Mouse (Mus musculus): ENCODE data around the gene Frmd4a. TPM values are rescaled to one million over a fixed set of nuclear protein-coding genes. Genes with fewer than 3 reads are reported as not detected.
"Not testable (repeated sequence)": the region's sequence is repeated elsewhere in the genome, so short reads cannot be mapped to it uniquely, and the experiment has no call there.

Frmd4a gene
- polyA plus RNA-seq, 1 experiment = 7.7 TPM

DNA sequence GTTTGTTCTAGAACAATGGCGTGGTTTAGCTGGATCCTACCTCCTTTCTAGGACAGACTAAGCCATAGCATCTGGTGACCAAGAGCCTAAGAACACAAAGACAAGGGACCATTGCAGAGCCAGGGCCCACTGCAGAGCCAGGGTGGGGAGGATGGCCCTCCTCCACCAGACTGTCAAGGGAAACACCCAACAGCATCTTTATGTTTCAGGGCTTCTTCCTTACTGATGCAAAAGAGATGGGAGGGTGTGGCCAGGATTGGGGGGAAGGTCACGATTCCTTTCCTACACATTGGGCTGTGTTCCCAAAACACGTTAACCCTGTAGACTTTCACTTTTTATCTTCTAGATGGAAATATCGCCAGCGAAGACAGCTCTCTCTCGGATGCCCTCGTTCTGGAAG lies 579.5 kb downstream of the Frmd4a start:
- no peaks in the 10 kb centered on the region for H3K27me3 ChIP-seq (replicated peaks)
- peaks cover 97% of the 10 kb centered on the region for H3K36me3 ChIP-seq (replicated peaks; ENCODE audit: low read length)
- no peak overlapping the region for H3K4me3 ChIP-seq (replicated peaks)
- no peaks in the 10 kb centered on the region for H3K9me3 ChIP-seq
- TF ChIP-seq FLI1 (IDR thresholded peaks at IDR 0.05; ENCODE audit: low read length) (no peak), GATA1 (IDR thresholded peaks at IDR 0.05; ENCODE audit: borderline replicate concordance, low read length) (no peak)
- H3K4me1 ChIP-seq = peaks cover 28% of the 10 kb centered on the region

DNA sequence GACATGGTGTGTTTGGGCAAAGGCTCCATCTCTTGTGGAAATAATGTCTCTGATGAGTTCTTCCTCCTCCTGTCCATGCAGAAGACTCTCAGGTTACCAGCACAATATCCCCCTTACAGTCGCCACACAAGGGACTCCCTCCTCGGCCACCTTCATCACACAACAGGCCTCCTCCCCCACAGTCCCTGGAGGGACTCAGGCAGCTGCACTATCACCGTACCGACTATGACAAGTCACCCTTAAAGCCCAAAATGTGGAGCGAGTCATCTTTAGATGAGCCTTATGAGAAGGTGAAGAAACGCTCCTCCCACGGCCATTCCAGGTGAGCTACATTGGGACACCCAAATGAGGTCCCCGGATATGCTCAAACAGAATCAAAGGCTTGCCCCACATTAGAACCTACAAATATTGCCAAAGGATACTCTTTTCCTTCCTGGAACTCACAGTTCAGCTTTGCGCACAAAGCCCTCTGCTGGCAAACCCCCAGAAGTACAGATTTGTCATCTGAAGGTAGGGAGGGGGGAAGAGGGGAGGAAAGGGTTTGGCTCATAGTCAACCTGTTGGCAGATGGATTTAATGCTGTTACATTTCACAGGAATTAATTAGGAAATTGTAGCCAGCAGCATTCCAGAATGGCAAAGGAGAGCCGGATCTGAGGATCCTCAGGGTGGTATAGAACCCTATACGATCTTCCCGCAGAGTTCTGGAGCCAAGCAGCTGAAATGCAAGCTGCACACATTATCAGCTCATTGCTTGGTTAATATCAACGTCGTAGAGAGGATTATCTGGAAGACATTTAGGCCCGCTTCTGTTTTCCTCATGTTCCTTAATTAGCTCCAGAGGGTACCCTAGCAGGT lies 583.7 kb downstream of the Frmd4a start:
- no peak for TF ChIP-seq GATA1 (IDR thresholded peaks at IDR 0.05; ENCODE audit: borderline replicate concordance, low read length)
- TF ChIP-seq FLI1 (IDR thresholded peaks at IDR 0.05; ENCODE audit: low read length) = no peak
- peaks cover 10% of the 10 kb centered on the region for H3K4me1 ChIP-seq
- H3K9me3 ChIP-seq = no peaks in the 10 kb centered on the region
- H3K27me3 ChIP-seq (replicated peaks) = no peaks in the 10 kb centered on the region
- H3K36me3 ChIP-seq (replicated peaks; ENCODE audit: low read length) = peaks cover 98% of the 10 kb centered on the region
- H3K4me3 ChIP-seq (replicated peaks) = no peak overlapping the region

DNA sequence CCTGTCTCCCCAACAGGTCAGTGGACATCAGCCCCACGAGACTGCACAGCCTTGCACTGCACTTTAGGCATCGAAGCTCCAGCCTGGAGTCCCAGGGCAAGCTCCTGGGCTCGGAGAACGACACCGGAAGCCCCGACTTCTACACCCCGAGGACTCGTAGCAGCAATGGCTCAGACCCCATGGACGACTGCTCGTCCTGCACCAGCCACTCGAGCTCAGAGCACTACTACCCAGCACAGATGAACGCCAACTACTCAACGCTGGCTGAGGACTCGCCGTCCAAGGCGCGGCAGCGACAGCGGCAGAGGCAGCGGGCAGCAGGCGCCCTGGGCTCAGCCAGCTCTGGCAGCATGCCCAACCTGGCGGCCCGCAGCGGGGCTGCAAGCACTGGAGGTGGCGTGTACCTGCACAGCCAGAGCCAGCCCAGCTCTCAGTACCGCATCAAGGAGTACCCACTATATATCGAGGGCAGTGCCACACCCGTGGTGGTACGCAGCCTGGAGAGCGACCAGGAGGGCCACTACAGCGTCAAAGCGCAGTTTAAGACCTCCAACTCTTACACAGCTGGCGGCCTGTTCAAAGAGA lies 585.9 kb downstream of the Frmd4a start:
- Histone ChIP-seq H3K4me1 (peaks cover 10% of the 10 kb centered on the region), H3K27me3 (replicated peaks) (no peaks in the 10 kb centered on the region), H3K4me3 (replicated peaks) (no peak overlapping the region), H3K36me3 (replicated peaks; ENCODE audit: low read length) (peaks cover 99% of the 10 kb centered on the region), H3K9me3 (no peaks in the 10 kb centered on the region)
- TF ChIP-seq FLI1 (IDR thresholded peaks at IDR 0.05; ENCODE audit: low read length) = no peak
- TF ChIP-seq GATA1 (IDR thresholded peaks at IDR 0.05; ENCODE audit: borderline replicate concordance, low read length) = no peak

DNA sequence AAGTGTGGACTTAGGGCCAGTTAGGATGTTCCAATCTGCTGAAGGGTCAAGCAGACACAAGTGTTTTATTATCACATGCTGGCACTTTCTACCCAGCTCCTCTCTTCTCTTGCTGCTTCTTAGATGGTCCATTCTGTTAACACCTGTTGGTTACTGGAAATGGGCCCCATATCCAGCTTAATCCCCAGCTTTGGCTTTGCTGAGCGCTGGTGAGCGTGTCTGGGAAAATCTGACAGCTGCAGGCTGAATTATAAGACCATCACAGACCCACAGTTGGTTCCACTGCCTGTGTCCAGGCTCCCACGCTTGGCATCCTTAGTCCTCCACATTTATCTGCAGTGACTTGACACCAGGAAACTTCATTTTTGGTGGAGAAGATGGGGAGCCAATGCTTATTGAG lies 589.0 kb downstream of the Frmd4a start:
- peaks cover 3% of the 10 kb centered on the region; the same call in 1 of the 2 replicates for H3K4me1 ChIP-seq
- no peak overlapping the region for H3K4me3 ChIP-seq (replicated peaks)
- H3K36me3 ChIP-seq (replicated peaks; ENCODE audit: low read length) = peaks cover 99% of the 10 kb centered on the region
- TF ChIP-seq GATA1 (IDR thresholded peaks at IDR 0.05; ENCODE audit: borderline replicate concordance, low read length) (no peak), FLI1 (IDR thresholded peaks at IDR 0.05; ENCODE audit: low read length) (no peak)
- H3K27me3 ChIP-seq (replicated peaks) = no peaks in the 10 kb centered on the region
- no peaks in the 10 kb centered on the region for H3K9me3 ChIP-seq

DNA sequence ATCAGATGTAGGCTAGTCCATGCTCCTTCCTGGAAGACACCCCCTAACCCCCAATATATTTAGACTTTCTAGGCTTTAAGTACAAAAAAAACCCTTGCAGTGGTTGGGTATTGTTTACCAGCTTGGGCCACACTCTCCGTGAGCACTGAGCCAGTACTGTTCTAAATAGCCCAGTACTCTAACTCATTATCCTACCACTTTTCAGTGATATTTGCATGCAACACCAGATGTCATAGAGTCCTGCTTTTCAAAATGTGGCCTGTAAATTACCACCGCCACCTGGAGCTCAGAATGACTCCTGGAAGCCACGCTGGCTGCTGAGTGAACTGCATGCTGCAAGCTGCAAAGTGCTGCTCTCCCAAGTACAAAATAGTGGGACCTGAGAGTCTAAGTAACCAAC lies 590.7 kb downstream of the Frmd4a start:
- Histone ChIP-seq H3K9me3 (no peaks in the 10 kb centered on the region), H3K4me1 (peaks cover 3% of the 10 kb centered on the region; the same call in 1 of the 2 replicates), H3K27me3 (replicated peaks) (no peaks in the 10 kb centered on the region), H3K4me3 (replicated peaks) (no peak overlapping the region), H3K36me3 (replicated peaks; ENCODE audit: low read length) (peaks cover 99% of the 10 kb centered on the region)
- TF ChIP-seq GATA1 (IDR thresholded peaks at IDR 0.05; ENCODE audit: borderline replicate concordance, low read length) = no peak

DNA sequence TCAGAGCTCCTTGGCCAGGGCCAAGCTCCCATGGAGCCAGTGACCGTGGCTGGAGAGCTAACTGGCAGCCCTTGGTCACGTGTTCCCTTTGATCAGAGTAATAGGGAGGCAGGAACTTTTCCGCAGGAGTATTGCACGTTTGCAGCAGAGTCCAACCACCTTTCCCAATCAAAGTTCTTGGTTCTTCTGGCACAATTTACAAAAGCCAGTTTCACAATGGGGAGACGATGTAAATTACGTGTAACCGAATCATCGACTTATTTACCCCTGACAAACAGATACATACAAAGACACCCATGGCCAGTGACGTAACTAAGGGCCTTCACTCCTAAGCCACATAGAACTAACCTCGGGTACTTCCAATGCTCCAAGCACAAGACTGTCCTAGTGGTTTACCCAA lies 591.9 kb downstream of the Frmd4a start:
- Histone ChIP-seq H3K9me3 (no peaks in the 10 kb centered on the region), H3K4me1 (peaks cover 5% of the 10 kb centered on the region), H3K4me3 (replicated peaks) (no peak overlapping the region), H3K36me3 (replicated peaks; ENCODE audit: low read length) (peaks cover 95% of the 10 kb centered on the region), H3K27me3 (replicated peaks) (no peaks in the 10 kb centered on the region)
- TF ChIP-seq GATA1 (IDR thresholded peaks at IDR 0.05; ENCODE audit: borderline replicate concordance, low read length) (no peak), FLI1 (IDR thresholded peaks at IDR 0.05; ENCODE audit: low read length) (no peak)

DNA sequence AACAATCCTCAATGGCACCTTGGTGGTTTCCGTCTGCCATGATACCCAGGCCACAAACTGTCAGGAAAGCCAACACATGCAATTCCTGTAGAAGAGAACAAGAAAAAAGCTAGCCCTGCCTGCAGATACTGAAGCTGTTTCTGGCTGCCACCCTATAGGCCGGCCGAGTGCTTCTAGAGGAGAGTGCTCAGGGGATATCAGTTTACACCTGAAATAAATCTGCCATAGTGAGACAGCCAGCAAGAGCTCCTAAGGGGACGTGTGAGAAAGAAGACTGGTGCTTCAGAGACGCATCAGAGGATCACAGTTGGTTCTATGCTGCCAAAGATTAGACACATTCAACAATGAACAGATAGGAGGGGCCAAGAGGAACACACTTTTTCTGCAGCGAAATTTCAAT lies 593.8 kb downstream of the Frmd4a start:
- peaks cover 8% of the 10 kb centered on the region for H3K4me1 ChIP-seq
- peaks cover 76% of the 10 kb centered on the region for H3K36me3 ChIP-seq (replicated peaks; ENCODE audit: low read length)
- TF ChIP-seq FLI1 (IDR thresholded peaks at IDR 0.05; ENCODE audit: low read length) = no peak
- no peak for TF ChIP-seq GATA1 (IDR thresholded peaks at IDR 0.05; ENCODE audit: borderline replicate concordance, low read length)
- H3K4me3 ChIP-seq (replicated peaks) = no peak overlapping the region
- no peaks in the 10 kb centered on the region for H3K9me3 ChIP-seq
- no peaks in the 10 kb centered on the region for H3K27me3 ChIP-seq (replicated peaks)

DNA sequence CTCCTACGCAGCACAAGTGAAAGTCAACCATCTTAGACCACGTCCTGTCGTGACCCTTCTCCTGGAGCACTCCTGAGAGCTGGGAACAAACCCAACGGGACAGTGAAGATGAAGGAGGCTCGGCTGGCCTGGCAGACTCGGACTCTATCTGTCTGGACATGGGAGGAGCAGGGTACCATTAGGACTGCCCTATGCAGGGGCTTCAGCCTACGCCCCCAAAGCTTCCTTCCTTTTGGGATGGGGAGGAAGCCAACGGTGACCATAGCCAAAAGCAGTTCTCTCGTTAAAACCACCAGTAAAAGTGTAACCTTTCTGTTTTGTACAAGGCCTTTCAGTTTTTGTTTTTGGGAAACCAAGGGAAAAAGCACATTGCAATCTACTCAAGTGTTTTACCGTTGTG lies 594.2 kb downstream of the Frmd4a start:
- Histone ChIP-seq H3K4me3 (replicated peaks) (no peak overlapping the region), H3K36me3 (replicated peaks; ENCODE audit: low read length) (peaks cover 72% of the 10 kb centered on the region), H3K27me3 (replicated peaks) (no peaks in the 10 kb centered on the region), H3K4me1 (peaks cover 8% of the 10 kb centered on the region), H3K9me3 (no peaks in the 10 kb centered on the region)
- TF ChIP-seq GATA1 (IDR thresholded peaks at IDR 0.05; ENCODE audit: borderline replicate concordance, low read length) = no peak
- TF ChIP-seq FLI1 (IDR thresholded peaks at IDR 0.05; ENCODE audit: low read length) = no peak

DNA sequence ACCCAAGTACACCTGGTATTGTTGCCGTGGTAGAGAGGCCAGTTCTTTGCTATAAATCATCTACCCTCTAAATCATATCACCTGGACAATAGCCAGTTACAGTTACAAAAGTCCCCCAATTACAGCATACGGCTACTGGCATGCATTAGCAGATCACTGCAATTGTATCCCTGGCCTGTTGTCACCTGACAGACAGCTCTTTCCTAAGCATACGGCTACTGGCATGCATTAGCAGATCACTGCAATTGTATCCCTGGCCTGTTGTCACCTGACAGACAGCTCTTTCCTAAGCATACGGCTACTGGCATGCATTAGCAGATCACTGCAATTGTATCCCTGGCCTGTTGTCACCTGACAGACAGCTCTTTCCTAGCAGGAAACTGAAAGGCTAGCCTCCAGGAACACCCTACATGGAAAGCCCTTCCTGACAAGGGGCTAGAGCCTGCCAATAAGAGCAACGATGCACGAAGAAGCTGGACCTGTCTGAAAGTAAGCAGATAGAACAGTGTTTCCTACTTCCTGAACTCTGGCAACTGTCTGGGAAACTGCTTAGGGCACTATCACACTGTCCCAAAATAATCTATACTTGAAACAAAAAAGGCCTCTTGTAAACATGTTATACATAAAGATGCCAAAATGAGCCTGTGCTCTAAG lies 596.9 kb downstream of the Frmd4a start:
- H3K36me3 ChIP-seq (replicated peaks; ENCODE audit: low read length) = peaks cover 45% of the 10 kb centered on the region
- not testable (repeated sequence) for H3K4me1 ChIP-seq; H3K4me3 ChIP-seq (replicated peaks); H3K27me3 ChIP-seq (replicated peaks); H3K9me3 ChIP-seq

DNA sequence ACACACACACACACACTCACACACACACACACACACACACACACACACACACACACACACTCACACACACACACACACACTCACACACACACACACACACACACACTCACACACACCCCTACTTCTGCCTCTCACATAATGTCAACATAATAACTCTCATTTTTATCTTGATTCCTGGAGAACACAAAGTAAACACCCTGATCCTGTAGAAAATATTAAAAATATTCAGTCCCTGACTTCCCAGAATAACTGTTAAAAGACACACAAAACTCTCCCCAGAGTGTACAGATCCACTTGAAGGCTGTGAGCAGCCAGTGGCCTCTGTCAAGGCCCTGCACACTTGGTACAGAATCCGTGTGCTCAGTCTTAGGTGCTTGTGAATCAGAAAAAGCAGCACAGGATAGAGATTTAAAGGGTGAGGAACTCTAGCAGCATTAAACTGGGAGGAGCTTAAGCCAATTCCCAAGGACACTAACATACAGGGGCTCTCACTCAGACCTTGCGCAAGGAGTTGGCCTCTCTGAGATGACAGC lies 597.6 kb downstream of the Frmd4a start:
- Histone ChIP-seq H3K36me3 (replicated peaks; ENCODE audit: low read length) (peaks cover 39% of the 10 kb centered on the region), H3K9me3 (no peaks in the 10 kb centered on the region), H3K4me3 (replicated peaks) (no peak overlapping the region), H3K4me1 (peaks cover 8% of the 10 kb centered on the region), H3K27me3 (replicated peaks) (no peaks in the 10 kb centered on the region)
- TF ChIP-seq FLI1 (IDR thresholded peaks at IDR 0.05; ENCODE audit: low read length) (no peak), GATA1 (IDR thresholded peaks at IDR 0.05; ENCODE audit: borderline replicate concordance, low read length) (no peak)
